Mouse (Mus musculus) lung, embryonic 14.5 days (tissue): Measurements from ENCODE around the gene Slc6a6. TPM values are rescaled to one million over a fixed set of nuclear protein-coding genes. Genes with fewer than 3 reads are reported as not detected.

Source experiments
- ATAC-seq: fragments of 200-750 bp; cut with Nextera tagmentation; 2 replicates; pipeline ENCODE4 v1.8.0; 2017; ENCODE audit warnings: mild to moderate bottlenecking, moderate TSS enrichment, moderate library complexity; ENCODE audit not compliant: insufficient read depth
- DNase-seq: peaks from one replicate; pipeline ENCODE4 v3.0.0-alpha.2; 2015
- H3K27ac ChIP-seq: fragments of 300-500 bp; sonication (generic); 2 replicates; pipeline ENCODE4 v1.5.1; 2014; ENCODE audit warnings: low read depth, mild to moderate bottlenecking, moderate library complexity
- H3K27me3 ChIP-seq: fragments of 300-500 bp; sonication (generic); 2 replicates; pipeline ENCODE4 v1.6.1; 2014; ENCODE audit warnings: low read length, control low read depth; ENCODE audit not compliant: insufficient read depth
- H3K36me3 ChIP-seq: fragments of 300-500 bp; sonication (generic); 2 replicates; pipeline ENCODE4 v1.6.1; 2014; ENCODE audit warnings: control low read depth; ENCODE audit not compliant: insufficient read depth
- H3K4me1 ChIP-seq: fragments of 300-500 bp; sonication (generic); 2 replicates; pipeline ENCODE4 v1.6.1; 2014; ENCODE audit warnings: antibody characterized with exemption, control low read depth; ENCODE audit not compliant: insufficient read depth
- H3K4me2 ChIP-seq: fragments of 300-500 bp; sonication (generic); 2 replicates; pipeline ENCODE4 v1.6.1; 2014; ENCODE audit warnings: mild to moderate bottlenecking
- H3K4me3 ChIP-seq: fragments of 300-500 bp; sonication (generic); 2 replicates; pipeline ENCODE4 v1.5.1; 2014; ENCODE audit warnings: low read depth, low read length
- H3K9ac ChIP-seq: fragments of 300-500 bp; sonication (generic); 2 replicates; pipeline ENCODE4 v1.6.1; 2014
- H3K9me3 ChIP-seq: fragments of 300-500 bp; sonication (generic); 2 replicates; pipeline ENCODE4 v1.6.1; 2016; ENCODE audit warnings: low read depth, low read length, control low read depth
- CTCF ChIP-seq: IDR thresholded peaks from 2 replicates; pipeline ENCODE4 v1.5.1; 2016; ENCODE audit warnings: antibody characterized with exemption, low read depth
- WGBS: fragments of 180-500 bp; shearing (Covaris S2); extraction: QIAGEN DNeasy Blood & Tissue Kit; methylation state at CpG from one replicate; pipeline ENCODE4 v1.1.7; 2014; 5-methylcytosine and 5-hydroxymethylcytosine counted together
- polyA plus RNA-seq: library from polyadenylated mRNA; unstranded; fragments of >200 nt; fragmentation: Nextera tagmentation; extraction: Ambion mirVana; gene quantifications from 2 replicates; pipeline ENCODE4 v1.2.1, GENCODE M21; 2014

Slc6a6 gene
- polyA plus RNA-seq, 1 experiment from 2014 or later = 47.6 TPM

DNA sequence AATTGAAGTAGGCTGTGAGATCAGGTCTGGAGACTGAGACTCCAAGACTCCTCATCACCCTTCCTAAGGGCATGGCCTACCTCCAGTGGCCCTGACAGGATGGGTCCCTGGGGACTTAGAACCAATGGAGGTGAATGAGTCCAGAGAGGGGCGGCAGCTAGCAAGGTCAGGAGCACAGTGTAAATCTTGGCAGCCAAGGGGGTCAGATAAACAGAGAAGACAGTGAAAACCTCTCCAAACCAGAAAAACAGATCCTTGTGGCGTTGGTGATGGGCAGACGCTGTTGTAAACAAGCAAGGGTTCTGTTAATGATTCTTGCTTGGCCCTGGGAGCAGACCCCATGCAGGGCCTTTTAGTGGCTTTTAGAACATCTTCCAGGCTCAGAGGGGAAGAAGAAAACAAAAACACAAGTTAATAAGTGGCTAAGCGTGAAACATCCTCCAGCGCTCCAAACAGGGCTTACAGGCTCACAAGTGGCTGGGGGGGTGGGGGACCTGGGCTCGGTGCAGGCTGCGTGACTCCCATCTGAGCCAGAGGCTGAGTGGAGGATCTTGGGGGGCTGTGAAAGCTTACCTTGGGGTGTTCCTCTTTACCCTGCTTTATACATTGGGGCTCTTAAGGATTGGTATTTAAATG, 62.2 kb downstream of the Slc6a6 start:
- Histone ChIP-seq H3K27ac (no peak overlapping the region), H3K9ac (no peak overlapping the region), H3K4me1 (no peaks in the 10 kb centered on the region), H3K4me2 (no peak overlapping the region), H3K9me3 (no peaks in the 10 kb centered on the region), H3K27me3 (no peaks in the 10 kb centered on the region), H3K36me3 (peaks cover 65% of the 10 kb centered on the region), H3K4me3 (no peak overlapping the region)
- DNase-seq = no peak
- WGBS = 69% methylated on average over 7 of the region's 7 CpGs
- no peak for TF ChIP-seq CTCF
- no peak for ATAC-seq

GRCm38 (mm10) chr6:91746776-91747175, 62.9 kb downstream of the Slc6a6 start:
- Histone ChIP-seq H3K4me3 (no peak overlapping the region), H3K9ac (no peak overlapping the region), H3K9me3 (no peaks in the 10 kb centered on the region), H3K4me2 (no peak overlapping the region), H3K27me3 (no peaks in the 10 kb centered on the region), H3K36me3 (peaks cover 62% of the 10 kb centered on the region), H3K27ac (no peak overlapping the region), H3K4me1 (no peaks in the 10 kb centered on the region)
- ATAC-seq (no peak), DNase-seq (no peak)
- 78% methylated on average over 5 of the region's 5 CpGs for WGBS
- TF ChIP-seq CTCF = no peak

DNA sequence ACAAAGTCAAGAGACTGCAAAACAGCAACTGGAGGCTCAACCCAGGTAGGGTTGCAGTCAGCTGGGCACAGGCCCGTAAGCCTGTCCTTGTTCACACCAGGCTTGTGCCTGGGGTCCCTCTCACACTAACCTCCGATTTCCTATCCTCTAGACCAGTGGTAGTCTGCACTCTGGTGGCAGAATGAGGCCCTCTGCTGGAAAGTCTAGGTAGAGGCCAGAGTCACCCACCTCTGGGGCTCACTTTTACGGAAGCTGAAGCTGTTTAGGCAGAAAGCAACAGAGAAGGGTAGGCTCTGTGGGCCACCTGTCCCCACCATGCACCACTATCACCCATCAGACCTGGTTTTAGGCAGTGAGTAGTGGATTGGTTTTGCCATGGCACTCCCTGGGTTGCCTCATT, 67.1 kb downstream of the Slc6a6 start:
- no peak overlapping the region for H3K4me3 ChIP-seq
- no peaks in the 10 kb centered on the region for H3K27me3 ChIP-seq
- H3K9ac ChIP-seq = no peak overlapping the region
- ATAC-seq (no peak), DNase-seq (peak; percentile 35)
- peak; percentile 41 for TF ChIP-seq CTCF
- no peaks in the 10 kb centered on the region for H3K9me3 ChIP-seq
- H3K4me2 ChIP-seq = no peak overlapping the region
- H3K4me1 ChIP-seq = no peaks in the 10 kb centered on the region
- H3K27ac ChIP-seq = no peak overlapping the region
- H3K36me3 ChIP-seq = peaks cover 49% of the 10 kb centered on the region; the same call in 1 of the 2 replicates
- 78% methylated on average over 3 of the region's 3 CpGs for WGBS

DNA sequence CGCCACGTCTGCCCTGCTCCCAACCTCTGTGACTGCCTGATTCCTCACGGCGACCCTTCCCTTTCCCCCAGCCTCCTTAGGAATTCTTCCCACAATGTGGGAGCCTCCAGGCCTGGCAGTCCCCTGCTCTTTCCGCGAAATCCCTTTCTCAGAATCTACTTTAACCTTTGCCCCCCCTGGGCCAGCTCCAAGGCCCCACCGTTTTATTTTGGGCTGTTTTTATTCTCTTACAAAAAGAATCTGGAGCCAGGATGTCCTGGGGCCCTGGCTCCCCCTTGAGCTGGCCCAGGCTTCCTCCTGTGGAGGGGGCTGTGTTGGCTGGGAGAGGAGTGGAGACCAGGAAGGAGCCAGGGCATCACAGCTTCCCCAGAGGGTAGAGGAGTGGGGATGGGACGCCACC, 69.0 kb downstream of the Slc6a6 start:
- DNase-seq (no peak), ATAC-seq (0 out of 2 replicates have a peak, but pooled peaks have one; percentile 22)
- Histone ChIP-seq H3K9ac (no peak overlapping the region), H3K4me3 (no peak overlapping the region), H3K36me3 (peaks cover 52% of the 10 kb centered on the region; the same call in 1 of the 2 replicates), H3K9me3 (no peaks in the 10 kb centered on the region), H3K27ac (no peak overlapping the region), H3K4me2 (no peak overlapping the region), H3K4me1 (no peaks in the 10 kb centered on the region), H3K27me3 (no peaks in the 10 kb centered on the region)
- no peak for TF ChIP-seq CTCF
- WGBS = 64% methylated on average over 8 of the region's 8 CpGs

GRCm38 (mm10) chr6:91754098-91754497, 70.2 kb downstream of the Slc6a6 start:
- no peak for ATAC-seq
- Histone ChIP-seq H3K9me3 (no peaks in the 10 kb centered on the region), H3K9ac (no peak overlapping the region), H3K4me1 (no peaks in the 10 kb centered on the region), H3K4me3 (no peak overlapping the region), H3K27me3 (no peaks in the 10 kb centered on the region), H3K27ac (no peak overlapping the region), H3K36me3 (peaks cover 40% of the 10 kb centered on the region; the same call in 1 of the 2 replicates), H3K4me2 (no peak overlapping the region)
- peak; percentile 5 for DNase-seq
- WGBS = 63% methylated on average over 6 of the region's 6 CpGs
- no peak for TF ChIP-seq CTCF

GRCm38 (mm10) chr6:91754845-91755244, 71.0 kb downstream of the Slc6a6 start:
- ATAC-seq = no peak
- H3K27me3 ChIP-seq = no peaks in the 10 kb centered on the region
- no peak for TF ChIP-seq CTCF
- peaks cover 36% of the 10 kb centered on the region; the same call in 1 of the 2 replicates for H3K36me3 ChIP-seq
- no peak overlapping the region for H3K4me2 ChIP-seq
- no peaks in the 10 kb centered on the region for H3K9me3 ChIP-seq
- H3K4me1 ChIP-seq = no peaks in the 10 kb centered on the region
- no peak overlapping the region for H3K4me3 ChIP-seq
- no peak for DNase-seq
- H3K27ac ChIP-seq = no peak overlapping the region
- H3K9ac ChIP-seq = no peak overlapping the region
- WGBS = 89% methylated on average over 12 of the region's 12 CpGs

DNA sequence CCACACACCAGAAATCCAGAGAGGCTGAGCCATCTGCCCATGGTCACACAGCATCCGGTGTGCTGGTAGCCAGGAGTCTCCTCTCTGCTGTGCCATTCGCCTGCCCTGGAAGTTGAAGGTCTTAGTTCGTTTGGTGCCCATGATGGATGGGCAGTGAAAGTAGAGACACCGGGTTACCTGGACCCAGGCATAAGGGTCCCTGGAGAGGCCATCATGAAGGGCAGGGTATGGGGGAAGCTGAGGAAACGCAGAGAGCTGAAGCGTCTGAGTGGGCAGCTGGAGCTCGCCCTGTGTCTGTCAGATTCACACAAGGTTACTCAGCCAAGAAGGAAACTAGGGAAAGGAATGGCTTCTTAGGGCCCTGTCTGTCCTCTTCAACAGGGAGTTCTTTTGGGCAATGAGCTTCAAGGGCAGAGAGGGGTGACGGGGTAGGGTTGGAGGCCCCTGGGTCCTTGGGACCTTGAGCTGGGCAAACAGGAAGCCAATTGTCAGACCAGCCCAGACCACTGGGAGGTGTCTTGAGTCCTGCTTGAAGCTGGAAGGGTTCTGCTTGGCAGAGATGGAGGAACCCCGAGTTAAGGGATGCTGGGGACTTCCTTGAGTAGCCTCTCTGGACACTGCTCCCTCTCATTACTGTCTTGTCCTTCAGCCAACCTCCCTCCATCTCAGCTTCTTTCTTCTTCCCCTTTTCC, 78.3 kb downstream of the Slc6a6 start:
- 67% methylated on average over 9 of the region's 9 CpGs for WGBS
- ATAC-seq = no peak

More for the DNA sequence above, 78.3 kb downstream of the Slc6a6 start:
- Histone ChIP-seq H3K27ac (no peak overlapping the region), H3K9ac (no peak overlapping the region), H3K9me3 (no peaks in the 10 kb centered on the region), H3K4me2 (no peak overlapping the region), H3K4me3 (no peak overlapping the region), H3K36me3 (peaks cover 3% of the 10 kb centered on the region; the same call in 1 of the 2 replicates), H3K4me1 (no peaks in the 10 kb centered on the region), H3K27me3 (no peaks in the 10 kb centered on the region)
- peak; percentile 16 for DNase-seq
- peak; percentile 27; the same call in 1 of the 2 replicates for TF ChIP-seq CTCF
